Mouse (Mus musculus) liver, embryonic 16.5 days (tissue): Measurements from ENCODE around the gene Slc35b2. TPM values are rescaled to one million over a fixed set of nuclear protein-coding genes. Genes with fewer than 3 reads are reported as not detected.
A peak's percentile ranks its signal among the peaks of the same experiment; 100 is the strongest.

Experiments used
- ATAC-seq: fragments of 200-750 bp; cut with Nextera tagmentation; 2 replicates; pipeline ENCODE4 v1.8.0; 2017; ENCODE audit warnings: low read depth, mild to moderate bottlenecking, moderate number of reproducible peaks, moderate library complexity
- H3K27ac ChIP-seq: fragments of 300-500 bp; sonication (generic); 2 replicates; pipeline ENCODE4 v1.5.1; 2014; ENCODE audit warnings: mild to moderate bottlenecking, low read length
- H3K27me3 ChIP-seq: fragments of 300-500 bp; sonication (generic); 2 replicates; pipeline ENCODE4 v1.6.1; 2014; ENCODE audit warnings: low read depth, low read length, mixed read lengths; ENCODE audit not compliant: control insufficient read depth, insufficient read depth
- H3K36me3 ChIP-seq: fragments of 300-500 bp; sonication (generic); 2 replicates; pipeline ENCODE4 v1.6.1; 2014; ENCODE audit warnings: mild to moderate bottlenecking; ENCODE audit not compliant: control insufficient read depth, insufficient read depth
- H3K4me1 ChIP-seq: fragments of 300-500 bp; sonication (generic); 2 replicates; pipeline ENCODE4 v1.6.1; 2014; ENCODE audit warnings: low read depth, low read length, mixed read lengths; ENCODE audit not compliant: control insufficient read depth
- H3K4me2 ChIP-seq: fragments of 300-500 bp; sonication (generic); 2 replicates; pipeline ENCODE4 v1.6.1; 2014; ENCODE audit warnings: low read depth, low read length, mixed read lengths
- H3K4me3 ChIP-seq: fragments of 300-500 bp; sonication (generic); 2 replicates; pipeline ENCODE4 v1.5.1; 2014; ENCODE audit warnings: low read depth, mild to moderate bottlenecking, low read length
- H3K9ac ChIP-seq: fragments of 300-500 bp; sonication (generic); 2 replicates; pipeline ENCODE4 v1.6.1; 2014; ENCODE audit warnings: low read depth, low read length
- H3K9me3 ChIP-seq: fragments of 300-500 bp; sonication (generic); replicated peaks from 2 replicates; pipeline ENCODE4 v1.6.1; 2016; ENCODE audit warnings: low read length; ENCODE audit not compliant: control insufficient read depth
- WGBS: fragments of 180-500 bp; shearing (Covaris S2); extraction: QIAGEN DNeasy Blood & Tissue Kit; methylation state at CpG from one replicate; pipeline ENCODE4 v1.1.7; 2014; ENCODE audit not compliant: insufficient replicate concordance; 5-methylcytosine and 5-hydroxymethylcytosine counted together
- polyA plus RNA-seq: library from polyadenylated mRNA; unstranded; fragments of >200 nt; fragmentation: Nextera tagmentation; extraction: Ambion mirVana; gene quantifications from 2 replicates; pipeline ENCODE4 v1.2.1, GENCODE M21; 2015

The Slc35b2 gene
- polyA plus RNA-seq, 1 experiment from 2014 or later = 46.5 TPM

GRCm38 (mm10) chr17:45549617-45550181 lies 14.0 kb upstream of the Slc35b2 start, which contains the start of gene Tmem151b:
TSS of gene Tmem151b (minus strand) at chr17:45549677.
- Histone ChIP-seq H3K9me3 (no peaks in the 10 kb centered on the region), H3K4me2 (peak within 1 kb of the TSS; percentile 56), H3K4me3 (peak within 1 kb of the TSS; percentile 42), H3K9ac (no peak within 1 kb of the TSS), H3K27me3 (peaks cover 72% of the 10 kb centered on the region), H3K4me1 (peaks cover 7% of the 10 kb centered on the region), H3K27ac (no peak within 1 kb of the TSS), H3K36me3 (no peaks in the 10 kb centered on the region)
- no peak for ATAC-seq
- 2% methylated on average over 24 of the region's 29 CpGs for WGBS

- WGBS = 41% methylated on average over 5 of the region's 5 CpGs
- no peak overlapping the region for H3K4me2 ChIP-seq
- H3K4me3 ChIP-seq = no peak overlapping the region
- ATAC-seq = no peak
- no peak overlapping the region for H3K27ac ChIP-seq
- H3K4me1 ChIP-seq = peaks cover 10% of the 10 kb centered on the region
- H3K36me3 ChIP-seq = no peaks in the 10 kb centered on the region
- no peaks in the 10 kb centered on the region for H3K9me3 ChIP-seq
- peaks cover 67% of the 10 kb centered on the region for H3K27me3 ChIP-seq
- no peak overlapping the region for H3K9ac ChIP-seq
Measured at GRCm38 (mm10) chr17:45550253-45550652, 13.4 kb upstream of the Slc35b2 start.

- 52% methylated on average over 7 of the region's 7 CpGs for WGBS
- Histone ChIP-seq H3K4me3 (no peak overlapping the region), H3K4me1 (peaks cover 20% of the 10 kb centered on the region), H3K9me3 (no peaks in the 10 kb centered on the region), H3K27me3 (peaks cover 64% of the 10 kb centered on the region), H3K27ac (no peak overlapping the region), H3K4me2 (no peak overlapping the region), H3K9ac (no peak overlapping the region), H3K36me3 (no peaks in the 10 kb centered on the region)
- no peak for ATAC-seq
Measured at GRCm38 (mm10) chr17:45551249-45551796, 12.4 kb upstream of the Slc35b2 start.

GRCm38 (mm10) chr17:45551816-45552451 lies 11.7 kb upstream of the Slc35b2 start:
- H3K9me3 ChIP-seq = no peaks in the 10 kb centered on the region
- ATAC-seq = no peak; the same call in 1 of the 2 replicates
- 2% methylated on average over 8 of the region's 8 CpGs for WGBS
- no peak overlapping the region for H3K4me3 ChIP-seq
- H3K27me3 ChIP-seq = peaks cover 63% of the 10 kb centered on the region
- no peak overlapping the region for H3K4me2 ChIP-seq
- peaks cover 20% of the 10 kb centered on the region for H3K4me1 ChIP-seq
- H3K36me3 ChIP-seq = no peaks in the 10 kb centered on the region
- H3K9ac ChIP-seq = no peak overlapping the region
- no peak overlapping the region for H3K27ac ChIP-seq

- WGBS = 60% methylated on average over 3 of the region's 3 CpGs
Measured at GRCm38 (mm10) chr17:45553065-45553464, 10.6 kb upstream of the Slc35b2 start.

GRCm38 (mm10) chr17:45554420-45554819 lies 9.3 kb upstream of the Slc35b2 start:
- H3K9ac ChIP-seq = no peak overlapping the region
- no peaks in the 10 kb centered on the region for H3K36me3 ChIP-seq
- H3K4me2 ChIP-seq = no peak overlapping the region
- no peak overlapping the region for H3K4me3 ChIP-seq
- H3K27me3 ChIP-seq = peaks cover 43% of the 10 kb centered on the region
- ATAC-seq = no peak
- 19% methylated on average over 1 of the region's 1 CpGs for WGBS
- peaks cover 21% of the 10 kb centered on the region for H3K4me1 ChIP-seq
- no peaks in the 10 kb centered on the region for H3K9me3 ChIP-seq
- H3K27ac ChIP-seq = no peak overlapping the region

More at GRCm38 (mm10) chr17:45553065-45553464, 10.6 kb upstream of the Slc35b2 start:
- Histone ChIP-seq H3K4me1 (peaks cover 23% of the 10 kb centered on the region), H3K4me2 (no peak overlapping the region), H3K4me3 (no peak overlapping the region), H3K9ac (no peak overlapping the region), H3K9me3 (no peaks in the 10 kb centered on the region), H3K27me3 (peaks cover 56% of the 10 kb centered on the region), H3K36me3 (no peaks in the 10 kb centered on the region), H3K27ac (no peak overlapping the region)
- no peak for ATAC-seq

- WGBS = under 1% methylated on average over 44 of the region's 45 CpGs
- Histone ChIP-seq H3K4me2 (peak within 1 kb of the TSS; percentile 95), H3K27me3 (peaks cover 31% of the 10 kb centered on the region), H3K4me1 (peaks cover 18% of the 10 kb centered on the region), H3K9me3 (no peaks in the 10 kb centered on the region), H3K27ac (no peak within 1 kb of the TSS), H3K9ac (peak within 1 kb of the TSS; percentile 58), H3K36me3 (no peaks in the 10 kb centered on the region), H3K4me3 (peak within 1 kb of the TSS; percentile 72)
- ATAC-seq = peak; percentile 81
Measured at GRCm38 (mm10) chr17:45555452-45556106, 8.1 kb upstream of the Slc35b2 start, which contains the start of gene Nfkbie. TSS of gene Nfkbie (plus strand) at chr17:45555703.

GRCm38 (mm10) chr17:45556107-45556489 lies 7.6 kb upstream of the Slc35b2 start:
- ATAC-seq = no peak
- Histone ChIP-seq H3K27ac (no peak overlapping the region), H3K9me3 (no peaks in the 10 kb centered on the region), H3K36me3 (no peaks in the 10 kb centered on the region), H3K4me2 (peak overlapping the region; percentile 95), H3K4me1 (peaks cover 18% of the 10 kb centered on the region), H3K4me3 (peak overlapping the region; percentile 72), H3K9ac (peak overlapping the region; percentile 58; the same call in 1 of the 2 replicates), H3K27me3 (peaks cover 26% of the 10 kb centered on the region)
- WGBS = 1% methylated on average over 14 of the region's 14 CpGs
